Mouse (Mus musculus) kidney, postnatal 14 days (tissue): ENCODE measurements around the gene Klf17.
"Not testable (repeated sequence)": the region's sequence is repeated elsewhere in the genome, so short reads cannot be mapped to it uniquely, and the experiment has no call there.

Experiments
- DNase-seq: peaks from one replicate; pipeline ENCODE4 v3.0.0; 2022; ENCODE audit warnings: mixed read lengths

Klf17 gene

DNA sequence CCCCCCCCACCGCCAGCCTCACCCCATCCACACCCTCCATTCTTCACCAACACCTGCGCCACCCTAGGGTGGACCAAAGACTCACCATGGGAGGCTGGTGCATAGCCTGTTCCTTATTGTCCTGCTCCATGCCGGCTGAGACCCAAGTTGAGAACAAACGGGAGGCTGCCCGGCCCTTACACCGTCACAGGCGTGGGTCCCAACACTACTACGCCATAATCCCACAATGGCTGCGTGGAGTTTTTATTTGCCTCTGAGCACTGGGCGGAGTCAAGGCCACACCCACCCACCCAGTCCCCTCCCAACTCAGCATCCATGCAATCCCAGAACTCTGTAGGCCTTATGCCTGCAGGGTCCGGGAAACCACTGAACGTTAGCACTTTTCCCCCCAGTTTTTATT lies at the start of gene Klf17:
TSS of gene Klf17 (minus strand) at position 233 of the 400 bp plus-strand sequence.
- DNase-seq: no peak

DNA sequence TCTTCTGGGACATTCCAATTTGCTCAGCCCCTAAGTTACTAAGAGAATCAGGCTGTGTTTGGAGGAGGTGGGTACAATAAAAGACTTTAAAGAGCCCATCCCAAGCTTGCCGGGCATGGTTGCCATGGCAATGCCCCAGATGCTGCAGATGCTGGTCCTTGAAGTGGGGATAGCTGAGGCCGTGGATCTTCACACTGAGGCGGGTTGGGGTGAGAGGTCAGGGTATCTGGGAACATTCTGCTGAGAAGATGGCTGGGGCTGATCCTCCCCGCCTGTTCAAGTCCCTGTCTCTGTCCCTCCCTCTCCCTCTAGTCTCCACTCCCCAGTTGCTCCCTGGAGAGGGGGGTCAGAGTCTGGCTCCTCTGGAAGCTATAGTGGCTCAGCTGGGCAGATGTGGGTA lies 48.9 kb upstream of the Klf17 start:
- no peak for DNase-seq

DNA sequence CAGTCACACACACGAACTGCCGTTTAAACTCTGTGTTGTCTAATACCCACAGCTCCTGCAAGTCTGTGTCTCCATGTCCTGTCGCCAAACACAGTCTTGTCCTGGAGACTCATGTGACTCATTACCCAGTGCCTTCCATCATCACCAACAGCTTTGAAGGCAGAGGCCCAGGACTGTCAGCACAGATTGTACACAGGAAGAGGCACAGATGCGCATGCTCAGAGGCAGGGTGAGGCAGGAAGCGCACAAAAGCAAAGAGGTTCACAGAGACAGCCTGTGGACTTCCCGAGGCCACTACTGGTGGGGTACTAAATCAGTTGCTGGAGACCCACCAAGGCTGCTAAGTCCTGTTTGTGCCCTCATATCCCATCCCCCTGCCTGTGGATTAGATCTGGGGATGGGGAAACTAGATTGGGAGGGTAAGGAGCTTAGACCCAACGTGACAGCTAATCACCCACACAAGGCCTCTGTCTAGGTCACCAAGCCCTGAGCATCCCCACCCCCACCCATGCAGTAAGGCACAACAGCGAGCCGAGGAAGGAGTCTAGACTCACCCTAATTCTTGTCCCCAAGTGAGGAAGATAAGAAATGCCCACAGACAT lies 48.2 kb upstream of the Klf17 start:
- no peak for DNase-seq

DNA sequence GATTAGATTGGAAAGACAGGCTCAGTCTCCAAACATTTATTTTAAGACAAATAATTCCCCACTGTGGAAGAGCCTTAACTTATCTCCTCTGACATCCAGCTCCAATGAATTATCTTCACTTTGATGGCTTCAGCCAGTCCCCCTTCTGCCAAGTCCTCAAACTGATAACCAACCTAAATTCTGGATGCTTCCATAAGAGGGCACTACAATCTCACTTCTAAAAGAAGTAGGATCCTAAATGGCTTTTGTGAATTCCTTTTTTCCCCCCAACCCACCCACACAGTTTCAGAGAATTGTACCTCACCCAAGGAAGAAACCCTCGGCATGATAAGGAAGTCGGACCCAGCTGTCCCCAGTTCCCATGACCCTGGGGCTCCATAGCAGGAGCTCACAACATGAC lies 45.5 kb upstream of the Klf17 start:
- DNase-seq: no peak

DNA sequence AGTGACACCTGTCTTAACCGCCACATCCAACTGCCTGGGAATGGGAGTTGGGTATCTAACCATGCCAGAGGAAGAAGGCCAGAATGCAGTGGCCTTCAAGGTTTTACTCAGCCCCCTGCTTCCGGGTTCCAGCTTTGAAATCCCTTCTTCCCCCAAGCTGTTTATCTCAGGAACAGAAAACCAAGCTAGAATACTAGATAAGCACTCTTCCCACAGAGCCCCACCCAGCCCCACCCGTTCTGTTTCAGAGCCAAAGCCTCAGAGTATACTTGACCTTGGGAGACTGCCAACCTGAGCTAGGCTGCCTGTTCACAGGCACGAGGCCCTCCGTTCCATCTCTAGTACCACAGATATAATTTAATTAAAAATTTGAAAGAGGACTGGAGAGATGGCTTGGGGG lies 41.5 kb upstream of the Klf17 start:
- DNase-seq: no peak

DNA sequence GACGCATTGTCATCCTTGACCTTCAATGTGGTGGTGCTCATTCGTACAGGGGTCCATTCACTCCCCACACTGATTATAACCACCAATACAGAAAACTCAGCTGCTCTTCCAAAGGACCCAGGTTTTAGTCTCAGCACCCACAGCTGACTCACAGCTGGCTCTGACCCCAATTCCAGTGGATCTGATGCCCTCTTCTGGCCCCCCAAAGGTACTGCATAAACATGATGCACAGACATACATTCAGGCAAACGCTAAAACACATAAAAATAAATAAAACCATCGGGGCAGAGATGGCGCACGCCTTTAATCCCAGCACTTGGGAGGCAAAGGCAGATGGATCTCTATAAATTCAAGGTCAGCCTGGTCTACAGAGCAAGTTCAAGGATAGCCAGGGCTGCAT lies 34.5 kb upstream of the Klf17 start:
- no peak for DNase-seq

DNA sequence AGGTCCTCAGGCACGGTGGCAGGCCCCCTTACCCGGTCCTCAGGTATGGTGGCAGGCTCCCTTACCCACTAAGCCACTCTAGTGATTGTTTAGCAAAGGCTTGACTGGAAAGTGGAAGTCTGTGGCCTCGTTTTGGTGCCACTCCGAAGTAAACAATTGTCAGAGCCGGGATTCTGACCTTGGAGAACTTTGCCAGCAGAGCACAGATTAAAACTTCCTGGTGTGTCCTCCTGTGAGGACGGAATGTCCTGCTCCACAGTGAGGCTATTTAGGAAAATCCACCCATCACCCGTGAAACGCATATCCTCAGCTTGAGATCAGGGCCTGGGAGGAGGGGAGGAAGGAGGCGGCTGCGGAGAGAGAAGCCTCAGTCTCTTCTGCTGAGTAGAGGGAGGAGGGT lies 22.9 kb upstream of the Klf17 start:
- no peak for DNase-seq

DNA sequence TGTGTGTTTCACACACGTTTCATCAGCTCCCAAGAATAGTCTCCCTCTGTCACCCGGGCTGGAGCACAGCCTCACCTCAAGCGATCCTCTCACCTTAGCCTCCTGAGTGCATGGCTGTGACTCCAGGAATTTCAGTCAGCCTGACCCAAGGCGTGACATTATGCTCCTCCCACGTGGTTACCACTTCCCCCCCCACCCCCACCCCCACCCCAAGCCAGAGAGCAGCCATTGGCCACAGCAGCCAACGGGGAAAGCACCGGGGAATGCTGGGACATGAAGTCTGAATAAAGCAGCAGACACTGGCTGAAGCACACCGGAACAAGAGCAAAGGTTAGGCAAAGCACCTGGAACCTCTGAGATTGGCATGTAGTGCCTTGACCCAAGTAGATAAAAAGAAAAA lies 21.5 kb upstream of the Klf17 start:
- peak; percentile 50 for DNase-seq

DNA sequence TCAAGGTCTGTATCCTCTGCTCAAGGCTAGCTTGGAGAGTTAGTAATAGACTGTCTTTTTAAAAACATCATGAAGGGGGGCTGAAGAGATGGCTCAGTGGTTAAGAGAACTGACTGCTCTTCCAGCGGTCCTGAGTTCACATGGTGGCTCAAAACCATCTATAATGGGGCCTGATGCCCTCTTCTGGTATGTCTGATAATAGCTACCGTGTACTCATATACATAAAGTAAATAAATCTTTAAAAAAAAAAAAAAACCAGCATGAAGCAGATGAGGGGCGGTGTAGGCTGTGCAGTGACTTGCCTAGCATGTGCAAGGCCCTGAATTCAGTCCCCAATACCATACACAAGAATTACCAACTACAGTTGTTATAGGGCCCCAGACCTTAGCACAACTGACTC lies 17.5 kb upstream of the Klf17 start:
- DNase-seq: no peak

DNA sequence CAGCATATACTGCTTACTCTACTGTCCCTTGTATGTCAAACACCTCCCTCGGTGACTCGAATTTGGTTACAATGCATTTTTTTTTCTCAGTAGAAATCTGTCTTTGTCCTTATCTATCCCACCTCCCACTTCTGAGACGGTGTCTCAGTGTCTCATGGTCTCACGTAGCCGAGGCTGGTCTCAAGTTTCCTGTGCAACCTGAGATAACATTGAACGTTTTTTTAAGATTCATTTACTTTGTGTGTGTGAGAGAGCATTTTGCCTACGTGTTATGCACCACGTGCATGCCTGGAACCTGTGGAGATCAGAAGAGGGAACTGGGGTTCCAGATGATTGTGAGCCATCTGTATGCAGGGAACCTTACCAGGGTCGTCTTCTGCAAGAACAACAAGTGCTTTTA lies 7.5 kb upstream of the Klf17 start:
- DNase-seq: no peak

DNA sequence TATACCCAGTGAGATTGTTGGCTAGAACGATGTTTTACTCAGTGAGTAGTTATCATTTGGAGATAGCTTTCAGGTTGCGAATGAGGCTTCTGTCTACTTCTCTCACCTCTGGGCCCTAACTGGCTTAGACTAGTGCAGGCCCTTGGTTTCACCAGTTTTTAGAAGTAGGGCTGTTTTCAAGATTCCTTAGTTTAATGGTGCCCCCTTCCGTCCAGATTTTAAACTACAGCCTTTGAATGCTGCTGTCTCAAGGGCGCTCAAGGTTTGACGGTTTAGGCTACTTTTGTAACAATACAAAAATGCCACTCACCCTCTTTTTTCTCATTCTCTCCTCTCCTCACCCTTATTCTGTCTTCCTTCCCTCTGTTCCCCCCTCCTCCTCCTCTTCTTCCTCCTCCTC lies 5.5 kb upstream of the Klf17 start:
- peak; percentile 81 for DNase-seq

DNA sequence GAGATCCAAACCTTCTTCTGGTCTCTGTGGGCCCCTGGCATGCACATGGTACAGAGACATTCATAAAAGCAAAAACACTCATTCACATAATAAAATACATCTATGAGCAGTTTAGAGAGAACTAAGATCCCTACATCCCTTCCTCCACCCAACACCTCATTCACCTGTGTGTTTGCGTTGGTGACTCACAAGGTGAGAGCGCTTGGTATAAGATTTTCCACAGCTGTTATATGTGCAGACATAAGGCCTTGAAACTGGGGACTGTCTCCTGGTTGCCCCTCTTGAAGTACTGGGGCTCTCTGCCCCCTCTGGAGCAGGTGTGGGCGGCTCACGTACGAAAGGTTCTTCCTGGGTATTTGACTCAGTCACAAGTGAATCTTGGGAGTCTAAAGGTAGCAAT lies 5.3 kb downstream of the Klf17 start:
- no peak for DNase-seq

DNA sequence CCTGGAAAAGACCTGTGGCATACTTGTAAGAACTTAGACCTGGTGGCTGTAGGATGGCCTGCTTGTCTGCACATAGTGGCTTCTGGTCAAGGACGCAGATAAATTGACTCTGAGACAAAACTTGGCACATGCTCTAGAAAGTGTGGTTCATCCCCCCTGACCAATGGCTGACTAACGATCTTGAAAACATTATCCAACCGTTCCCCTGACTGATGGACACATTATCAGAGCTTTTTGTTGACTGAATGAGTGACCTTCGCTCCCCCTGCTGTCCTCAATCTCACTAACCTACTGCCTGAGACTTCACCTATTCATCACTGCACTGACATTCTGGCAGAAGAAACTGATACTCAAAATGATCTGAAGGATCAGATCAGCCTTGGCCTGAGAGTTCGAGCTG lies 13.0 kb downstream of the Klf17 start:
- DNase-seq: not testable (repeated sequence)

DNA sequence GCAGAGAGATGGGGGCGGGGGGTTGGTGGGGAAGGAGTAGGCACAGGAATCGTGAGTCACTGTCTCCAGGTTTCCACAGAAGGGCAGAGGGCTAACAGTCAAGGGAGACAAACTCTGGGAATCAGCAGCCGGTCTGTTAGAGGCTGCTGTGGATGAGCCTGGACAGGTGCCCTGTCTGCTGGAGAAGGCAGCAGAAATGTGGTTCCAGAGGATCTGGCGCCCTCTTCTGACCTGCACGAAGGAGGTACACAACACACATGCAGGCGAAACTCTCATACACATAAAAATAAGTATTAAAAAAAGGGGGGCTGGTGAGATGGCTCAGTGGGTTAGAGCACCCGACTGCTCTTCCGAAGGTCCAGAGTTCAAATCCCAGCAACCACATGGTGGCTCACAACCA lies 27.9 kb downstream of the Klf17 start:
- peak; percentile 13 for DNase-seq

DNA sequence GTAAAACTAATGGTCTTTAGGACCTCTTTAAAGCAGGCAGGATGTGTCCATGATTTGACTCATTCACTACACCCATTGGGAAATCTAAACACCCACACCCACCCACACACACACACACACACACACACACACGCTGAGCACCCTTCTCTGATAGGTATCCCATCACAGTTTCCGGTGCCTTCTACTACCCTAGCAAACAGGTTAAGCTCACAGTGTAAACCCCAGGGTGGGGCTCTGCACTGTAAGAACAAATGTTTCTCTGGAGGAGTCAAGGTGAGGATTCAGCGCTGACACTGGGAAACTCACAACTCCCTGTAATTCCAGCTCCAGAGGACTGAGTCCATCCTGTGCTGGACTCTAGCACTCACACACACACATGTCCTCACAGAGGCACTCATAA lies 33.5 kb downstream of the Klf17 start:
- no peak for DNase-seq

DNA sequence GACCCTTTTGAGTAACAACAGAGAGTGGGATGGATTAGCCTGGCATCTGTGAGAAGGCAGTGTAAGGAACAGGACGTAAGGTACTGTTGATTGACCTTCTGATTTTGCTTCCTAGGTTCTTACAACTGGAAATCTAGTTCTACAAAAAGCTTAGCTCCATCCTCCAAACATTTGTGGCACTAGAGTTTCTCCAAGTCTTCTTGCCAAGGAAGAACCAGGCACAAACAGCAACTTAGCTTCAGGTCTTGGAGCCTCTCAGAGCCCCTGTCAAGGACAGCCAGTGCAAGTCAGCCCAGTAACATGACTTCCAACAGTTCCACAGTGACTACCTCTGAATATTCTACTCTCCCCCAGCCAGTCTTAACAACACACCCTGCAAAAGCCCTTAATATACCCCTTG lies 41.3 kb downstream of the Klf17 start, which contains the start of gene Gm12845:
TSS of gene Gm12845 (plus strand) at position 301 of the 400 bp plus-strand sequence.
- no peak for DNase-seq

DNA sequence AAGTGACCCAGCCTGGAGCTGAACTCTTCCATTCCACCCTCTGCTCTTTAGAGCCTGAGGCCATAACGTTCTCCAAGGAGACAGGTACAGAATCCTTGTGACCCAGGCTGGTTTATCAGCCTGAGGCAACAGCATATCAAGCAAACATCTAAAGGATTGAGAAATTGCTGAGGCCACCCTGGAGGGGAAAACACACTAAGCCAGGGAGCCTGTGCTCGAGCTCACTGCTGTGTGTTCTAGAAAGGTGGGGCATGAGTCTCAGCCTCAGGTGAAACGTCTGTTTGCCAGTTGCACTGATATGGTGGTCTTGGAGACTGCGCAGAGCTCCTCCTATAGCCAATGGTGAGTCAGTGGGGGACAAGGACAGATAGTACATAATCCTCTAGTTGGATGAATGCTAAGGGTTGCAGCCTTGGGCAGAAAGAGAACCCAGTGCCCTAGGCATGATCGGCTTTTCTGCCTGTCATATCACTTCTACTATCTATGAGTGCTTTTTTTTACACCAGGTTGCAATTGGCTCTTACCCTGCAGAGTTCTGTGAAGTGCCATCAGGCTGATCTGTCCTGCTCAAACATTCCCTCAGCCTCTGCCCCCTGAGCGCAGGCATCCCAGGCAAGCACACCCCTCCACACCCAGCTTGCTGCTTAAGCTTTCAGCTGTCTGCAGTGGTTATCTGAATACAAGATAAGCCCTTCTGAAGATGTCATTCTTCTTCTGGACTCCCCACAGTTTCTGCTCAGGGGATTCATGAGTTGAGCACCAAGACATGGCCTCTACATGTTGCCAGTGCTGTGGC lies 51.9 kb downstream of the Klf17 start:
- no peak for DNase-seq

DNA sequence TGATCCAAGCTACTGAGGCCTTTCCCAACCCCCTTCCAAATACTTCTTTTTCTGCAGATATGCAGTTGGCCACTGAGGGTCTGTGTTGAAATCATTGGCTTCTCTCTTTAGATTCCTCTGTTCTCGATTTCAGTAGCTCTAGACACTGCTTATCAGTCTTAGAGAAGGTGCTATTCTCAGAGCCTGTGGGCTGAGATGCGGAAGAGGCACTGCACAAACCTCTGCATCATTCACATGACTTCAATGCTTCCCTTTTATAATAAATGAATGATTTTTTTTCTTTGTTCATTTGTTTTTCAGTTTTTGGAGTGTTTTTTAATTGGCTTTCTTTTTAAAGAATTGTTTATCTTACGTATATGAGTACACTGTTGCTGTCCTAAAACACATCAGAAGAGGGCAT lies 53.1 kb downstream of the Klf17 start:
- no peak for DNase-seq

DNA sequence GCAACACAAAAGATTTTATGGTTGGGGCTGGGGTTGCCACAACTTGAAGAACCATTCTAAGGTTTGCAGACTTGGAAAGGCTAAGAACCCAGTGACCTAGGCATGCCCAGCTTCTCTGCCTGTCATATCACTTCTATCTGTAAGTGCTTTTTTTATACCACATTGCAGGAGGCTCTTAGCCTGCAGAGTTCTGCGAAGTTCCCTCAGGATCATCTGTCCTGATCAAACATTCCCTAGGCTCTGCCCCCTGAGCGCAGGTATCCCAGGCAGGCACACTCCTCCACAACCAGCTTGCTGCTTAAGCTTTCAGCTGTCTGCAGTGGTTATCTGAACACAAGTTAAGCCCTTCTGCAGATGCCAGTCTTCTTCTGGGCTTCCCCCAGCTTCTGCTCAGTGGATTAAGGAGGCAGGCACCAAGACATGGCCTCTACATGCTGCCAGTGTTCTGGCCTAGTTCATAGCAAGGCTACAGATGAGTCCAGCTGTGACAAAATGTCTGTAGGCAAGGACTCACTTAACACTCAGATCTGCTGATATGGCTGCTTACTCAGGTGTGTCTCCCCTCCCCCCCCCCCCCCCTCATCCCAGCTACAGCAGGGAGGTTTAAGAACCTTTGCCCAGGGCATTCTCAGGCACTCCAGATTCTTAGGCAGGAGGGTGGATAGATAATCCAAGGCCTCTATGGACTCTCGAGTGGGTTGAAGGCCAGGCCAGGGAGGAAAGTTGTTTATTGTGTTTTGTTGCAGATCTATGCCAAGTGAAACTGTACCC lies 56.5 kb downstream of the Klf17 start:
- peak; percentile 13 for DNase-seq
